Mouse (Mus musculus): Measurements from ENCODE around the gene Olfr466. TPM values are rescaled to one million over a fixed set of nuclear protein-coding genes. Genes with fewer than 3 reads are reported as not detected.

The Olfr466 gene
- polyA plus RNA-seq (2017; shearing (Covaris generic)), result 0.08 TPM

DNA sequence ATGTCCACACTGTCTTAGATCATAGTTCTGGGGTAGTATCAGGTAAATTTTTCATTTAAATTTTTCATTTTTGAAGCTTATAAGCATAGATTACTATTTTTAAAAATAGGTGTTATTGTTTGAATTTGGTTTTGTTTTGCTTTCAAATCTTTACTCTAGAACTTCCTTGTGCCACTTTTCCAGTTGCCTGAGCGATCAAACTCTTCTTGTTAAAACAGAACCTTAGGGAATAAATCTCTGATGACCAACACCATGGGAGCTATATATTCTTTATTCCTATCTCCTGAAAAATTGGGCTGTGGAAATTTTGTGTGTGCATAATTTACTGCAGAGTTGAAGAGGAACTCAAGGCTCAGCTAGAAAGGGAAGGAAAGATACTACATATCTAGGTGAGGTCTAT lies at the start of gene Olfr466:
Gene Olfr466, plus strand, starts transcription at position 301 of the 400 bp plus-strand sequence.

DNA sequence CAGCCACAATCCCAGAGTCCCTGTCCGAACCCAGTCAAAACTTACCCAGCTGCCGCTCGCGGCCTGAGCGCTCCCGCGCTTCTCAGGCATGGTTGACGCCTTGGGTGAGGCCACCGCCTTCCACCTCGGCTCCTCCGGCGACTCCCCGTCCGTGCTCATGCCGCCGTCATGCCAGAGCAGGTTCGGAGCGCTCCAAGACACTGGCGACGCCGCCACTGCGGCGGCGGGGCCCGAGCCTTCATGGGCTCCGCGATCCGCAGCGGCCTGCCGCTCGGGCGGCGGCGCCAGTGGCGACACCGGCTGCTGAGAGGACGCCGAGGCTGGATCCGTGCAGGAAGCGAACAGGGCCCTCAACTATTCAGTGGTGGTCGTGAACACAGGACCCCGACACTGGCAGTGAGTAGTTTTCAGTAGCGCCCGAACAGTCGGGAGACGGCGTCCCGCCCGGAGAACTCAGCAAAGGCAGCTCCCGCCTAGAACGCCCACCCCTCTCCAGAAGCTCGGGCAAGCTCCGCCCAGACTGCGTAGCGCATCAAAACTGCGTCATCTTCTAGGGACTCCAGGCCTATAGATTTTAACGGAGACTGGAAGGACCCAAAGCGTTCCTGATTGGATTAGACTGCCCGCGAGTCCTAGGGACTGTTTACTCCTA lies 37.5 kb upstream of the Olfr466 start, which contains the start of gene Mfsd14b:
Gene Mfsd14b, minus strand, starts transcription at position 517 of the 652 bp plus-strand sequence.

DNA sequence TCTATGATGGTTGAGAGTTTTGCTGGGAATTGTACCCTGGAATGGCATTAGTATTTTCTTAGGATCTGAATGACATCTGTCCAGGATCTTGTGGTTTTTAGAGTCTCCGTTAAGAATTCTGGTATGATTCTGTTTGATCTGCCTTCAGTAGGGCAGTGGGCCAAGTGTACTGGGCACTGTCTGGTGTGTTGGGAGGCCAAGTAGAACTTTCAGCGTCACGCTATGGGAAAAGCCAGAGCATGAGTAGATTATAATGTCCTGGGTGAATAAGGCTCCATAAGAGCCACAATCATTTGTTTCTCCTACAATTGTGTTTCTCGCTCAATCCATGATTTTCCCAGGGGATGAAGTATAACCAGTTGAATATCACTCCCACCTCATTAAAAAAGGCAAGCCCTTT lies 12.3 kb upstream of the Olfr466 start, which contains the start of gene Olfr465-ps1:
Gene Olfr465-ps1, plus strand, starts transcription at position 301 of the 400 bp plus-strand sequence.

Other genes with a start within 250 kb of the Olfr466 start
- gene Cntnap3, start 246.3 kb upstream of the Olfr466 start, polyA plus RNA-seq (2017; shearing (Covaris generic)), result not detected
- not detected for gene Spata31, start 232.8 kb upstream of the Olfr466 start, polyA plus RNA-seq (2017; shearing (Covaris generic))
- gene Spata31d1c, start 117.2 kb upstream of the Olfr466 start, polyA plus RNA-seq (2017; shearing (Covaris generic)), result not detected
- gene Prss47, start 97.5 kb upstream of the Olfr466 start, polyA plus RNA-seq (2017; shearing (Covaris generic)), result not detected
- 58.4 TPM for gene Mfsd14b, start 37.3 kb upstream of the Olfr466 start, polyA plus RNA-seq (2017; shearing (Covaris generic))
- gene Olfr465-ps1, start 12.2 kb upstream of the Olfr466 start, polyA plus RNA-seq (2017; shearing (Covaris generic)), result not detected
- gene Nlrp4f, start 55.7 kb downstream of the Olfr466 start, polyA plus RNA-seq (2017; shearing (Covaris generic)), result not detected
- gene Gm10775, start 109.3 kb downstream of the Olfr466 start, polyA plus RNA-seq (2017; shearing (Covaris generic)), result not detected
- gene Zfp369, start 128.6 kb downstream of the Olfr466 start, polyA plus RNA-seq (2017; shearing (Covaris generic)), result 14.8 TPM

Data from CD4-positive, CD25-positive, alpha-beta regulatory T cell (primary cell).